Mouse (Mus musculus): ENCODE data around the gene Naip1. TPM values are rescaled to one million over a fixed set of nuclear protein-coding genes. Genes with fewer than 3 reads are reported as not detected.
"Not testable (repeated sequence)": the region's sequence is repeated elsewhere in the genome, so short reads cannot be mapped to it uniquely, and the experiment has no call there.

The Naip1 gene
- not detected in 2 replicates for polyA plus RNA-seq (2015; fragmentation: Nextera tagmentation; extraction: Ambion mirVana)

GRCm38 (mm10) chr13:100452415-100453127, at the start of gene Naip1:
Naip1 (minus strand) TSS chr13:100452869.
- not testable (repeated sequence) for H3K27me3 ChIP-seq

DNA sequence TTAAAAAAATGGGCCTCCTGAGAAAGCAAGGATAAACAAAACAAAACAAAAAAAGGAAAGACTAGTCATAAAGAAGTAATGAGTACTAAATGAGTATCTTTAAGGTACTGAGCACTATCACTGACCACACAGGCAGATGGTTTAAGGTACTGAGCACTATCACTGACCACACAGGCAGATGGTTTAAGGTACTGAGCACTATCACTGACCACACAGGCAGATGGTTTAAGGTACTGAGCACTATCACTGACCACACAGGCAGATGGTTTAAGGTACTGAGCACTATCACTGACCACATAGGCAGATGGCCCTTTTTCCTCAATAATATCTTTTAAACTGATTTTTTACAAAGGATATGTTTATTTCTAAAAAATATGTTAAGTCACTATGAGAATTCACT, 47.0 kb upstream of the Naip1 start:
- not testable (repeated sequence) for H3K27me3 ChIP-seq; H3K4me2 ChIP-seq; H3K36me3 ChIP-seq; DNase-seq; H3K27ac ChIP-seq; H3K4me3 ChIP-seq (replicated peaks); ATAC-seq (ENCODE audit: low read depth); H3K9ac ChIP-seq; H3K9me3 ChIP-seq (replicated peaks); H3K4me1 ChIP-seq (replicated peaks)

More at GRCm38 (mm10) chr13:100452415-100453127, at the start of gene Naip1:
- not testable (repeated sequence) for H3K9me3 ChIP-seq (replicated peaks); H3K4me3 ChIP-seq (replicated peaks); H3K9ac ChIP-seq; DNase-seq; H3K27ac ChIP-seq; H3K36me3 ChIP-seq; H3K4me1 ChIP-seq (replicated peaks); ATAC-seq (ENCODE audit: low read depth); H3K4me2 ChIP-seq
- 59% methylated on average over 8 of the region's 8 CpGs for WGBS (ENCODE audit: insufficient replicate concordance)

- DNase-seq, result no peak
- Histone ChIP-seq H3K36me3 (no peaks in the 10 kb centered on the region), H3K9ac (no peak overlapping the region), H3K27me3 (no peaks in the 10 kb centered on the region), H3K4me2 (no peak overlapping the region), H3K9me3 (replicated peaks) (no peaks in the 10 kb centered on the region), H3K4me3 (replicated peaks) (no peak overlapping the region), H3K27ac (no peak overlapping the region), H3K4me1 (replicated peaks) (peaks cover 34% of the 10 kb centered on the region)
- WGBS (ENCODE audit: insufficient replicate concordance), result 47% methylated on average over 4 of the region's 4 CpGs
- ATAC-seq (ENCODE audit: low read depth), result no peak
Observed at GRCm38 (mm10) chr13:100495337-100495736, 42.7 kb upstream of the Naip1 start.

DNA sequence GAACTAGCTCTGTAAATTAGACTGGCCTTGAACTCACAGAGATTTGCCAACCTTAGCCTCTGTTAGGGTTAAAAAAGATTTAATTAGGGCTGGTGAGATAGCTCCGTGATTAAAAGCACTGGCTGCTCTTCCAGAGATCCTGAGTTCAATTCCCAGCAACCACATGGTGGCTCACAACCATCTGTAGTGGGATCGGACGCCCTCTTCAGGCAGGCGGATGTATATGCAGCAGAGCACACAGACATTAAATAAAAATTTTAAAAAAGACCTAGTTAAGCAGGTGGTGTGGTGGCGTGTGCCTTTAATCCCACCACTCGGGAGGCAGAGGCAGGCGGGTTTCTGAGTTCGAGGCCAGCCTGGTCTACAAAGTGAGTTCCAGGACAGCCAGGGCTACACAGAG, 41.7 kb upstream of the Naip1 start:
- not testable (repeated sequence) for ATAC-seq (ENCODE audit: low read depth); H3K27me3 ChIP-seq; H3K27ac ChIP-seq; H3K36me3 ChIP-seq; DNase-seq; H3K4me2 ChIP-seq; H3K4me3 ChIP-seq (replicated peaks); H3K9me3 ChIP-seq (replicated peaks); H3K9ac ChIP-seq
- 61% methylated on average over 8 of the region's 8 CpGs for WGBS (ENCODE audit: insufficient replicate concordance)
- H3K4me1 ChIP-seq (replicated peaks), result peaks cover 29% of the 10 kb centered on the region

- Histone ChIP-seq H3K27ac (no peak overlapping the region), H3K9me3 (replicated peaks) (no peaks in the 10 kb centered on the region), H3K4me1 (replicated peaks) (peaks cover 29% of the 10 kb centered on the region), H3K36me3 (peaks cover 9% of the 10 kb centered on the region), H3K4me2 (no peak overlapping the region), H3K4me3 (replicated peaks) (no peak overlapping the region), H3K9ac (no peak overlapping the region), H3K27me3 (no peaks in the 10 kb centered on the region)
- 53% methylated on average over 8 of the region's 8 CpGs for WGBS (ENCODE audit: insufficient replicate concordance)
- ATAC-seq (ENCODE audit: low read depth) (no peak), DNase-seq (no peak)
Observed at GRCm38 (mm10) chr13:100493313-100493712, 40.6 kb upstream of the Naip1 start.

DNA sequence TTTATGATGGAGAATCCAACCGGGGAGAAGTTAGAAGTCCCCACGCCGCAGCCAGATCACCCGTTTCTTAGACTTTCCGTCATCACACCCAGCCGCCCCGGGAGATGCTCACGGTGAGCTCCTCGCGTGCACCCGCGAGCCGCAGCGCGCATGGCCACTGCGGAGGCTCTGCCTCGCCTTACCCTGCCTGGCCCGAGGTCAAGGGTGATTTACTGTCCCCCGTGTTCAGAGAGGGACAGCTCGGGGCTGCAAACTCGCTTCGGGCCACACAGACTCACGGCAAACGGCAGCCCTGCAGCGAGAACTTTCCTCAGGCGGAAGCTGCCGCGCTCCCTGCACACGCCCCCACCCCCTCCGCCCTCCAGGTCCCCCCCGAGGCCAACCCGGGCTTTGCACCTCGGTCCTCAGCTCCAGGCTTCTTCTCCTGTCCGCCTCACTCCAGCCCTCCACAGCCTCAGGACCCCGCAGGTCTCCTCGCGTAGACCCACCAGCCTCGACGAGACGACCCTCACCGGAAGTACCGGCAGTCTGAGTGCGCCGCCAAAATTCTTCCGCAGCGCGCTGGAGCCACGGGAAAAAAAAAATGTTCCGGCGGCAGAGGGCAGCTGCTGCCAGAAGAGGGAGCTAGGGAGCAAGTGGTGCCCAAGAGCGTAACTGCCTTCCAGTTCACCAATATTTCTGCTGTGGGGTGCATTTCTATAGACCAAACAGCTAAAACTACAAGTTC, 39.6 kb upstream of the Naip1 start, which contains the start of gene Gtf2h2:
Gene Gtf2h2, minus strand, starts transcription at position 519 of the 727 bp plus-strand sequence.
- ATAC-seq (ENCODE audit: low read depth) (peak; percentile 81), DNase-seq (peak; percentile 68)
- Histone ChIP-seq H3K4me1 (replicated peaks) (peaks cover 29% of the 10 kb centered on the region), H3K9ac (peak within 1 kb of the TSS; percentile 90), H3K4me2 (peak within 1 kb of the TSS; percentile 79), H3K36me3 (peaks cover 18% of the 10 kb centered on the region), H3K27me3 (no peaks in the 10 kb centered on the region), H3K27ac (peak within 1 kb of the TSS; percentile 78), H3K4me3 (replicated peaks) (peak within 1 kb of the TSS; percentile 94), H3K9me3 (replicated peaks) (no peaks in the 10 kb centered on the region)
- WGBS (ENCODE audit: insufficient replicate concordance), result under 1% methylated on average over 51 of the region's 51 CpGs

DNA sequence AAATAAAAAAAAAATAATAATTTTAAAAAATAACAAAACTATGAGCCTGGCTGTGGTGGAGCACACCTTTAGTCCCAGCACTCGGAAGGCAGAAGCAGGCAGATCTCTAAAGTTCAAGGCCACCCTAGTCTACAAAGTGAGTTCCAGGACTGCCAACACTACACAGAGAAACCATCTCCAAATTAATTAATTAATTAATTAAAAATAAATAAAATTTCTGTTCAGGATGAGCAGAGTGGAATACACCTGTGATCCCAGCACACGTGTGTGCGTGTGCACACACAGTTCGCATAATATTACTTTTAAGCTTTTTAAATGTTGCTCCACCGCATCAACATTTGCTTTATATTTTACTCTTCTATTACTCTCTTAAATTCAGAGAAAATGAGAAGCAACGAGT, 39.0 kb upstream of the Naip1 start:
- 12% methylated on average over 6 of the region's 6 CpGs for WGBS (ENCODE audit: insufficient replicate concordance)
- ATAC-seq (ENCODE audit: low read depth) (no peak), DNase-seq (no peak)
- no peaks in the 10 kb centered on the region for H3K9me3 ChIP-seq (replicated peaks)
- H3K27ac ChIP-seq, result peak overlapping the region; percentile 78; the same call in 1 of the 2 replicates
- H3K4me2 ChIP-seq, result peak overlapping the region; percentile 79
- H3K4me1 ChIP-seq (replicated peaks), result peaks cover 29% of the 10 kb centered on the region
- H3K9ac ChIP-seq, result peak overlapping the region; percentile 90
- H3K36me3 ChIP-seq, result peaks cover 22% of the 10 kb centered on the region
- H3K27me3 ChIP-seq, result no peaks in the 10 kb centered on the region
- peak overlapping the region; percentile 94 for H3K4me3 ChIP-seq (replicated peaks)

DNA sequence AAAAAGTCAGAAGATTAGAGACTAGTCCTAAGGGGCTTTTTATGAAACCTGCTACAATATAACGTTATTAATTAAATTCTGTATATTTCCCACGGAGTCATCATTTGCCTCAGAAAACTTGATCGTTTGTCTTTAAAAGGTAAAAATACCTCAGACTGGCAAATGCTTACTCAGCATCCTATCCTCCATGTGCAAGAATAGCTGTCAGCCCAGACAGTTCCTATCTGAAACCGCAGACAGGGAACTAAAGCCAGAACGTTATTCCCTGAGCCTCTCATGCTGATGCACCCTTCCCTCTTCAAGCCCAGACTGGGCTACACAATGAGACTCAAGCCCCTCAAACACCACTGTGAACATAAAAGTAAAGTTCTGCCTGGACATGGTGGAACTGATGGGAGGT, 37.8 kb upstream of the Naip1 start:
- H3K4me2 ChIP-seq, result peak overlapping the region; percentile 79
- H3K4me3 ChIP-seq (replicated peaks), result no peak overlapping the region

DNA sequence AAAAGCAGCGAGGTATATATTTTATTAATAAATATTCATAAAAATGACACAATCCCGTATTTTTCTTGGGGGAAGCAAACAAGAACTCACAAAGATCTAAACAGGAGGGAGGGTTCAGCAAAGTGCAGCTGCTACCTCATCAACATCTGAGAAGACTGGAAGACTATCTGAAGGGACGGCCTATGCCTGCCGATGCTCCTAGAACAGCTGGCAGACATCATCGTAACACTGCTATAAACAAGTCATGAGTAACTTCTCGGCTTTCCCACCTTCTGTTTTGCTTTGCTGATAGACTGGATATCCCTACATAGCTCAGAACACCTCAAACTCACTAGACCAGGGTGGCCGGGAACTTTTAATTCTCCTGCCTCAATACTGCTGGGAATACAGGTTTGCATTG, 30.9 kb upstream of the Naip1 start:
- DNase-seq, result no peak
- 85% methylated on average over 7 of the region's 7 CpGs for WGBS (ENCODE audit: insufficient replicate concordance)

More for the DNA sequence above, 37.8 kb upstream of the Naip1 start:
- DNase-seq (no peak), ATAC-seq (ENCODE audit: low read depth) (no peak)
- Histone ChIP-seq H3K27ac (no peak overlapping the region), H3K9ac (no peak overlapping the region), H3K27me3 (no peaks in the 10 kb centered on the region), H3K36me3 (peaks cover 26% of the 10 kb centered on the region), H3K9me3 (replicated peaks) (no peaks in the 10 kb centered on the region), H3K4me1 (replicated peaks) (peaks cover 29% of the 10 kb centered on the region)
- 60% methylated on average over 5 of the region's 5 CpGs for WGBS (ENCODE audit: insufficient replicate concordance)

GRCm38 (mm10) chr13:100463527-100464222, 11.0 kb upstream of the Naip1 start:
- no peak for DNase-seq
- Histone ChIP-seq H3K4me3 (replicated peaks) (no peak overlapping the region), H3K4me2 (0 out of 2 replicates have a peak overlapping the region, but pooled peaks have one; percentile 5), H3K9me3 (replicated peaks) (no peaks in the 10 kb centered on the region), H3K4me1 (replicated peaks) (peaks cover 9% of the 10 kb centered on the region), H3K27ac (no peak overlapping the region), H3K36me3 (peaks cover 39% of the 10 kb centered on the region), H3K27me3 (no peaks in the 10 kb centered on the region), H3K9ac (no peak overlapping the region)
- 57% methylated on average over 2 of the region's 2 CpGs for WGBS (ENCODE audit: insufficient replicate concordance)
- peak; percentile 92 for ATAC-seq (ENCODE audit: low read depth)

More for the DNA sequence above, 30.9 kb upstream of the Naip1 start:
- Histone ChIP-seq H3K9me3 (replicated peaks) (no peaks in the 10 kb centered on the region), H3K36me3 (peaks cover 46% of the 10 kb centered on the region), H3K9ac (no peak overlapping the region), H3K4me2 (no peak overlapping the region), H3K27ac (no peak overlapping the region), H3K27me3 (no peaks in the 10 kb centered on the region), H3K4me1 (replicated peaks) (no peaks in the 10 kb centered on the region), H3K4me3 (replicated peaks) (no peak overlapping the region)
- ATAC-seq (ENCODE audit: low read depth), result no peak

DNA sequence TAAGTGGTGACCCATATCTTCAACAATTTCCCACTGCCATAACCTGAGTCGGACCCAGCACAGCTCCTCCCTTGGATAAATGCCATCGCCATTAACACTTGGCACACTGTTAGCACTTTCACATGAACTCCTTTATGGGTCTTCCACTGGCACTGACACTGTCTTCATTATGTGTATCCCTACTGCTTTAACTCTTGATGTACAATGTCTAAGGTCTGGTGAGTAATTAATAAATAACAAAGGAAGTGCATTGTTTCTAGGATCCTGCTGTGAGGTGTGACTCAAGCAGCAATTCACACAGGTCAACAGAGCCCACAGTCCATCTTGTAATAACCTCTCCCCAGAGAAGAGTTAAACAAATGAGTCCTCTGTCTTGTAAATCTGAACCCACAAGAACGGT, 8.7 kb upstream of the Naip1 start:
- no peak overlapping the region for H3K9ac ChIP-seq
- ATAC-seq (ENCODE audit: low read depth) (no peak), DNase-seq (no peak)
- whole genome bisulfite sequencing (ENCODE audit: insufficient replicate concordance), result 76% methylated on average over 3 of the region's 3 CpGs
- no peaks in the 10 kb centered on the region for H3K9me3 ChIP-seq (replicated peaks)
- H3K27me3 ChIP-seq, result no peaks in the 10 kb centered on the region
- no peak overlapping the region for H3K27ac ChIP-seq
- no peak overlapping the region for H3K4me3 ChIP-seq (replicated peaks)
- H3K4me2 ChIP-seq, result no peak overlapping the region
- peaks cover 20% of the 10 kb centered on the region for H3K36me3 ChIP-seq
- peaks cover 9% of the 10 kb centered on the region for H3K4me1 ChIP-seq (replicated peaks)
